Mouse (Mus musculus): ENCODE data around the gene Trnau1ap. TPM values are rescaled to one million over a fixed set of nuclear protein-coding genes. Genes with fewer than 3 reads are reported as not detected.
"Not testable (repeated sequence)": the region's sequence is repeated elsewhere in the genome, so short reads cannot be mapped to it uniquely, and the experiment has no call there.

Trnau1ap gene
- polyA plus RNA-seq, 1 experiment from 2014 or later: 83.6 TPM

GRCm38 (mm10) chr4:132288840-132289239 lies 40.5 kb downstream of the Trnau1ap start:
- not testable (repeated sequence) for H3K9ac ChIP-seq (ENCODE audit: low read length); H3K4me3 ChIP-seq (ENCODE audit: low read depth, low read length); ATAC-seq (ENCODE audit: insufficient number of reproducible peaks, low FRiP score, low TSS enrichment, low read depth); H3K27me3 ChIP-seq (ENCODE audit: control insufficient read depth, insufficient read depth, low read length); H3K27ac ChIP-seq (replicated peaks; ENCODE audit: low read depth, low read length); H3K4me1 ChIP-seq (ENCODE audit: control insufficient read depth, insufficient read depth, low read length); H3K9me3 ChIP-seq (ENCODE audit: control insufficient read depth, low read length); DNase-seq (ENCODE audit: low spot score); H3K4me2 ChIP-seq (ENCODE audit: low read depth, severe bottlenecking)
- peaks cover 24% of the 10 kb centered on the region for H3K36me3 ChIP-seq (ENCODE audit: control insufficient read depth, insufficient read depth, low read length)
- 85% methylated on average over 3 of the region's 5 CpGs for WGBS

GRCm38 (mm10) chr4:132275949-132276348 lies 53.4 kb downstream of the Trnau1ap start:
- Histone ChIP-seq H3K4me2 (ENCODE audit: low read depth, severe bottlenecking) (no peak overlapping the region), H3K27ac (replicated peaks; ENCODE audit: low read depth, low read length) (no peak overlapping the region), H3K4me3 (ENCODE audit: low read depth, low read length) (no peak overlapping the region), H3K9me3 (ENCODE audit: control insufficient read depth, low read length) (no peaks in the 10 kb centered on the region), H3K4me1 (ENCODE audit: control insufficient read depth, insufficient read depth, low read length) (no peaks in the 10 kb centered on the region), H3K36me3 (ENCODE audit: control insufficient read depth, insufficient read depth, low read length) (peaks cover 2% of the 10 kb centered on the region; the same call in 1 of the 2 replicates), H3K27me3 (ENCODE audit: control insufficient read depth, insufficient read depth, low read length) (no peaks in the 10 kb centered on the region), H3K9ac (ENCODE audit: low read length) (no peak overlapping the region)
- no peak for ATAC-seq (ENCODE audit: insufficient number of reproducible peaks, low FRiP score, low TSS enrichment, low read depth)
- no peak for DNase-seq (ENCODE audit: low spot score)
- 93% methylated on average over 3 of the region's 3 CpGs for WGBS

- Histone ChIP-seq H3K4me2 (ENCODE audit: low read depth, severe bottlenecking) (peak within 1 kb of the TSS; percentile 74), H3K4me1 (ENCODE audit: control insufficient read depth, insufficient read depth, low read length) (no peaks in the 10 kb centered on the region)
Measured at GRCm38 (mm10) chr4:132274156-132274862, 55.0 kb downstream of the Trnau1ap start, which contains the start of gene Taf12. TSS of gene Taf12 (plus strand) at chr4:132274375.

GRCm38 (mm10) chr4:132273166-132273565 lies 56.2 kb downstream of the Trnau1ap start:
- H3K4me1 ChIP-seq (ENCODE audit: control insufficient read depth, insufficient read depth, low read length): no peaks in the 10 kb centered on the region
- H3K27ac ChIP-seq (replicated peaks; ENCODE audit: low read depth, low read length): no peak overlapping the region
- ATAC-seq (ENCODE audit: insufficient number of reproducible peaks, low FRiP score, low TSS enrichment, low read depth): no peak
- peak overlapping the region; percentile 74; the same call in 1 of the 2 replicates for H3K4me2 ChIP-seq (ENCODE audit: low read depth, severe bottlenecking)
- WGBS: 82% methylated on average over 2 of the region's 2 CpGs
- H3K4me3 ChIP-seq (ENCODE audit: low read depth, low read length): no peak overlapping the region; the same call in 1 of the 2 replicates
- peaks cover 2% of the 10 kb centered on the region; the same call in 1 of the 2 replicates for H3K36me3 ChIP-seq (ENCODE audit: control insufficient read depth, insufficient read depth, low read length)
- H3K9me3 ChIP-seq (ENCODE audit: control insufficient read depth, low read length): no peaks in the 10 kb centered on the region
- DNase-seq (ENCODE audit: low spot score): no peak
- no peak overlapping the region for H3K9ac ChIP-seq (ENCODE audit: low read length)
- H3K27me3 ChIP-seq (ENCODE audit: control insufficient read depth, insufficient read depth, low read length): no peaks in the 10 kb centered on the region

More at GRCm38 (mm10) chr4:132274156-132274862, 55.0 kb downstream of the Trnau1ap start, which contains the start of gene Taf12:
- peak; percentile 74 for ATAC-seq (ENCODE audit: insufficient number of reproducible peaks, low FRiP score, low TSS enrichment, low read depth)
- peak within 1 kb of the TSS; percentile 79 for H3K9ac ChIP-seq (ENCODE audit: low read length)
- WGBS: under 1% methylated on average over 48 of the region's 48 CpGs
- H3K36me3 ChIP-seq (ENCODE audit: control insufficient read depth, insufficient read depth, low read length): peaks cover 2% of the 10 kb centered on the region; the same call in 1 of the 2 replicates
- peak; percentile 97 for DNase-seq (ENCODE audit: low spot score)
- H3K9me3 ChIP-seq (ENCODE audit: control insufficient read depth, low read length): no peaks in the 10 kb centered on the region
- H3K27me3 ChIP-seq (ENCODE audit: control insufficient read depth, insufficient read depth, low read length): no peaks in the 10 kb centered on the region
- H3K27ac ChIP-seq (replicated peaks; ENCODE audit: low read depth, low read length): peak within 1 kb of the TSS; percentile 43; the same call in 1 of the 2 replicates
- H3K4me3 ChIP-seq (ENCODE audit: low read depth, low read length): peak within 1 kb of the TSS; percentile 72

- H3K9ac ChIP-seq (ENCODE audit: low read length): peak overlapping the region; percentile 54; the same call in 1 of the 2 replicates
- ATAC-seq (ENCODE audit: insufficient number of reproducible peaks, low FRiP score, low TSS enrichment, low read depth) (peak; percentile 78), DNase-seq (ENCODE audit: low spot score) (peak; percentile 91)
- H3K27me3 ChIP-seq (ENCODE audit: control insufficient read depth, insufficient read depth, low read length): no peaks in the 10 kb centered on the region
- H3K27ac ChIP-seq (replicated peaks; ENCODE audit: low read depth, low read length): peak overlapping the region; percentile 84
- H3K4me2 ChIP-seq (ENCODE audit: low read depth, severe bottlenecking): peak overlapping the region; percentile 24; the same call in 1 of the 2 replicates
- H3K4me1 ChIP-seq (ENCODE audit: control insufficient read depth, insufficient read depth, low read length): no peaks in the 10 kb centered on the region
- under 1% methylated on average over 35 of the region's 35 CpGs for WGBS
- H3K4me3 ChIP-seq (ENCODE audit: low read depth, low read length): no peak overlapping the region; the same call in 1 of the 2 replicates
- no peaks in the 10 kb centered on the region for H3K36me3 ChIP-seq (ENCODE audit: control insufficient read depth, insufficient read depth, low read length)
- no peaks in the 10 kb centered on the region for H3K9me3 ChIP-seq (ENCODE audit: control insufficient read depth, low read length)
Measured at GRCm38 (mm10) chr4:132269740-132270560, 59.4 kb downstream of the Trnau1ap start.

GRCm38 (mm10) chr4:132268871-132269739 lies 60.2 kb downstream of the Trnau1ap start:
- no peaks in the 10 kb centered on the region for H3K27me3 ChIP-seq (ENCODE audit: control insufficient read depth, insufficient read depth, low read length)
- ATAC-seq (ENCODE audit: insufficient number of reproducible peaks, low FRiP score, low TSS enrichment, low read depth) (no peak), DNase-seq (ENCODE audit: low spot score) (no peak)
- 16% methylated on average over 6 of the region's 6 CpGs for WGBS
- no peaks in the 10 kb centered on the region for H3K9me3 ChIP-seq (ENCODE audit: control insufficient read depth, low read length)
- H3K9ac ChIP-seq (ENCODE audit: low read length): no peak overlapping the region
- H3K27ac ChIP-seq (replicated peaks; ENCODE audit: low read depth, low read length): no peak overlapping the region
- H3K4me2 ChIP-seq (ENCODE audit: low read depth, severe bottlenecking): no peak overlapping the region
- H3K4me3 ChIP-seq (ENCODE audit: low read depth, low read length): no peak overlapping the region
- H3K4me1 ChIP-seq (ENCODE audit: control insufficient read depth, insufficient read depth, low read length): no peaks in the 10 kb centered on the region
- H3K36me3 ChIP-seq (ENCODE audit: control insufficient read depth, insufficient read depth, low read length): no peaks in the 10 kb centered on the region

GRCm38 (mm10) chr4:132266835-132267349 lies 62.4 kb downstream of the Trnau1ap start:
- 74% methylated on average over 3 of the region's 3 CpGs for WGBS
- H3K27ac ChIP-seq (replicated peaks; ENCODE audit: low read depth, low read length): no peak overlapping the region

More at GRCm38 (mm10) chr4:132266835-132267349, 62.4 kb downstream of the Trnau1ap start:
- no peaks in the 10 kb centered on the region for H3K4me1 ChIP-seq (ENCODE audit: control insufficient read depth, insufficient read depth, low read length)
- no peak for DNase-seq (ENCODE audit: low spot score)
- H3K9me3 ChIP-seq (ENCODE audit: control insufficient read depth, low read length): no peaks in the 10 kb centered on the region
- no peak overlapping the region for H3K4me2 ChIP-seq (ENCODE audit: low read depth, severe bottlenecking)
- no peak overlapping the region for H3K9ac ChIP-seq (ENCODE audit: low read length)
- H3K27me3 ChIP-seq (ENCODE audit: control insufficient read depth, insufficient read depth, low read length): no peaks in the 10 kb centered on the region
- no peak for ATAC-seq (ENCODE audit: insufficient number of reproducible peaks, low FRiP score, low TSS enrichment, low read depth)
- no peaks in the 10 kb centered on the region for H3K36me3 ChIP-seq (ENCODE audit: control insufficient read depth, insufficient read depth, low read length)
- no peak overlapping the region for H3K4me3 ChIP-seq (ENCODE audit: low read depth, low read length)
